Mouse (Mus musculus) MEL (cell line): Measurements from ENCODE around the gene Rnf6. TPM values are rescaled to one million over a fixed set of nuclear protein-coding genes. Genes with fewer than 3 reads are reported as not detected.

Source experiments
- DNase-seq: peaks from one replicate; pipeline ENCODE4 v3.0.0; 2011; ENCODE audit warnings: low read depth, low spot score
- H3K27ac ChIP-seq: 2 replicates; pipeline ENCODE4 v1.5.1; 2012; ENCODE audit warnings: low read depth, mild to moderate bottlenecking, control low read depth, low read length, moderate library complexity; ENCODE audit not compliant: control insufficient read depth
- H3K27me3 ChIP-seq, 2 experiments: fragments of 150-350 bp in 1 of 2; sonication (generic) in 1 of 2; 2 replicates each; pipeline ENCODE4 v1.6.1; 2012; ENCODE audit warnings: low read length in 2 of 2, mild to moderate bottlenecking in 2 of 2, improper control_type of control experiment in 1 of 2, moderate library complexity in 1 of 2; ENCODE audit not compliant: insufficient read depth in 2 of 2, control insufficient read depth in 1 of 2
- H3K36me3 ChIP-seq, 2 experiments: 2 replicates each; pipeline ENCODE4 v1.6.1; 2012 to 2014; ENCODE audit warnings: low read length in 2 of 2, improper control_type of control experiment in 1 of 2, inconsistent platforms in 1 of 2, mild to moderate bottlenecking in 1 of 2; ENCODE audit not compliant: insufficient read depth in 2 of 2, control insufficient read depth in 1 of 2
- H3K4me1 ChIP-seq, 2 experiments: fragments of 150-350 bp in 1 of 2; sonication (generic) in 1 of 2; 2 replicates each; pipeline ENCODE4 v1.6.1; 2012; ENCODE audit warnings: low read length in 2 of 2, improper control_type of control experiment in 1 of 2, mild to moderate bottlenecking in 1 of 2; ENCODE audit not compliant: insufficient read depth in 2 of 2, control insufficient read depth in 1 of 2
- H3K4me3 ChIP-seq, 2 experiments: fragments of 150-350 bp in 1 of 2; sonication (generic) in 1 of 2; 2 replicates each; pipeline ENCODE4 v1.5.1; 2012; ENCODE audit warnings: low read depth in 2 of 2, low read length in 2 of 2, mild to moderate bottlenecking in 2 of 2, moderate library complexity in 2 of 2, control low read depth in 1 of 2, improper control_type of control experiment in 1 of 2; ENCODE audit not compliant: control insufficient read depth in 1 of 2, insufficient read depth in 1 of 2
- H3K79me2 ChIP-seq: 2 replicates; pipeline ENCODE4 v1.6.1; 2012; ENCODE audit warnings: mild to moderate bottlenecking, low read length, moderate library complexity; ENCODE audit not compliant: control insufficient read depth, poor library complexity, insufficient read depth
- H3K9ac ChIP-seq: 2 replicates; pipeline ENCODE4 v1.6.1; 2012; ENCODE audit warnings: low read depth, mild to moderate bottlenecking, control low read depth, low read length, moderate library complexity; ENCODE audit not compliant: control insufficient read depth, poor library complexity, severe bottlenecking
- H3K9me3 ChIP-seq: fragments of 150-350 bp; sonication (generic); replicated peaks from 2 replicates; pipeline ENCODE4 v1.6.1; 2012; ENCODE audit warnings: mild to moderate bottlenecking, low read length, improper control_type of control experiment, moderate library complexity; ENCODE audit not compliant: insufficient read depth
- BHLHE40 ChIP-seq: IDR thresholded peaks from 2 replicates; pipeline ENCODE4 v1.6.1; 2012; ENCODE audit warnings: low read depth, mild to moderate bottlenecking, inconsistent platforms, low read length, improper control_type of control experiment, borderline replicate concordance
- CHD1 ChIP-seq: IDR thresholded peaks from 2 replicates; pipeline ENCODE4 v1.6.1; 2012; ENCODE audit warnings: low read depth, mild to moderate bottlenecking, inconsistent platforms, low read length, improper control_type of control experiment
- CHD2 ChIP-seq: IDR thresholded peaks from 2 replicates; pipeline ENCODE4 v1.6.1; 2011; ENCODE audit warnings: low read length, improper control_type of control experiment
- CTCF ChIP-seq, 3 experiments: IDR thresholded peaks in 2 of 3; conservative IDR thresholded peaks in 1 of 3; 2 replicates each; pipeline ENCODE4 v1.5.1; 2011 to 2012; ENCODE audit warnings: low read length in 3 of 3, low read depth in 2 of 3, mild to moderate bottlenecking in 2 of 3, improper control_type of control experiment in 1 of 3, inconsistent platforms in 1 of 3, mixed read lengths in 1 of 3, moderate library complexity in 1 of 3; ENCODE audit not compliant: control insufficient read depth in 1 of 3, insufficient read depth in 1 of 3, poor library complexity in 1 of 3, severe bottlenecking in 1 of 3
- E2F4 ChIP-seq: IDR thresholded peaks from 2 replicates; pipeline ENCODE4 v1.6.1; 2011; ENCODE audit warnings: low read depth, low read length, improper control_type of control experiment, borderline replicate concordance
- ELF1 ChIP-seq: IDR thresholded peaks from 2 replicates; pipeline ENCODE4 v1.6.1; 2014; ENCODE audit warnings: low read depth, mild to moderate bottlenecking, inconsistent platforms, low read length, improper control_type of control experiment, moderate library complexity
- EP300 ChIP-seq, 2 experiments: IDR thresholded peaks; 2 replicates each; pipeline ENCODE4 v1.6.1; 2011; ENCODE audit warnings: improper control_type of control experiment in 2 of 2, low read length in 2 of 2, low read depth in 1 of 2, mild to moderate bottlenecking in 1 of 2
- ETS1 ChIP-seq: IDR thresholded peaks from 2 replicates; pipeline ENCODE4 v1.6.1; 2012; ENCODE audit warnings: low read depth, mild to moderate bottlenecking, inconsistent platforms, low read length, improper control_type of control experiment, moderate library complexity
- GABPA ChIP-seq: IDR thresholded peaks from 2 replicates; pipeline ENCODE4 v1.6.1; 2012; ENCODE audit warnings: low read depth, mild to moderate bottlenecking, inconsistent platforms, low read length, improper control_type of control experiment, moderate library complexity
- GATA1 ChIP-seq: IDR thresholded peaks from 2 replicates; pipeline ENCODE4 v1.6.1; 2011; ENCODE audit warnings: low read depth, low read length, improper control_type of control experiment
- HCFC1 ChIP-seq: IDR thresholded peaks from 2 replicates; pipeline ENCODE4 v1.6.1; 2012; ENCODE audit warnings: low read depth, mild to moderate bottlenecking, inconsistent platforms, low read length, improper control_type of control experiment, moderate library complexity
- JUND ChIP-seq: IDR thresholded peaks from 2 replicates; pipeline ENCODE4 v1.6.1; 2011; ENCODE audit warnings: low read depth, mild to moderate bottlenecking, improper control_type of control experiment, low read length
- KAT2A ChIP-seq: conservative IDR thresholded peaks from 2 replicates; pipeline ENCODE4 v1.6.1; 2012; ENCODE audit warnings: low read depth, low read length, improper control_type of control experiment, inconsistent platforms
- MAFK ChIP-seq: IDR thresholded peaks from 2 replicates; pipeline ENCODE4 v1.6.1; 2011; ENCODE audit warnings: low read depth, mild to moderate bottlenecking, low read length, improper control_type of control experiment, borderline replicate concordance
- MAX ChIP-seq: IDR thresholded peaks from 2 replicates; pipeline ENCODE4 v1.6.1; 2011; ENCODE audit warnings: low read length, improper control_type of control experiment
- MAZ ChIP-seq: IDR thresholded peaks from 2 replicates; pipeline ENCODE4 v1.6.1; 2012; ENCODE audit warnings: low read depth, mild to moderate bottlenecking, inconsistent platforms, low read length, improper control_type of control experiment
- MEF2A ChIP-seq: IDR thresholded peaks from 2 replicates; pipeline ENCODE4 v1.6.1; 2014; ENCODE audit warnings: low read depth, mild to moderate bottlenecking, inconsistent platforms, low read length, improper control_type of control experiment; ENCODE audit not compliant: poor library complexity, insufficient replicate concordance, severe bottlenecking; ENCODE audit errors: extremely low read depth
- MXI1 ChIP-seq: IDR thresholded peaks from 2 replicates; pipeline ENCODE4 v1.6.1; 2011; ENCODE audit warnings: mild to moderate bottlenecking, low read depth, low read length, improper control_type of control experiment
- MYB ChIP-seq: IDR thresholded peaks from 2 replicates; pipeline ENCODE4 v1.6.1; 2011; ENCODE audit warnings: mild to moderate bottlenecking, low read depth, low read length, improper control_type of control experiment
- MYC ChIP-seq: IDR thresholded peaks from 2 replicates; pipeline ENCODE4 v1.6.1; 2011; ENCODE audit warnings: low read depth, mild to moderate bottlenecking, low read length, improper control_type of control experiment, moderate library complexity
- NELFE ChIP-seq: IDR thresholded peaks from 2 replicates; pipeline ENCODE4 v1.6.1; 2011; ENCODE audit warnings: low read depth, low read length, improper control_type of control experiment
- NRF1 ChIP-seq: IDR thresholded peaks from 2 replicates; pipeline ENCODE4 v1.6.1; 2014; ENCODE audit warnings: low read depth, mild to moderate bottlenecking, inconsistent platforms, low read length, improper control_type of control experiment, moderate library complexity; ENCODE audit not compliant: poor library complexity, insufficient read depth, severe bottlenecking
- POLR2A ChIP-seq, 2 experiments: IDR thresholded peaks; 2 replicates each; pipeline ENCODE4 v1.6.1; 2011 to 2012; ENCODE audit warnings: low read length in 2 of 2, mild to moderate bottlenecking in 2 of 2, control low read depth in 1 of 2, improper control_type of control experiment in 1 of 2, low read depth in 1 of 2, moderate library complexity in 1 of 2; ENCODE audit not compliant: control insufficient read depth in 1 of 2, insufficient read depth in 1 of 2, poor library complexity in 1 of 2
- POLR2AphosphoS2 ChIP-seq: IDR thresholded peaks from 2 replicates; pipeline ENCODE4 v1.6.1; 2011; ENCODE audit warnings: low read length, improper control_type of control experiment
- POLR2AphosphoS5 ChIP-seq: IDR thresholded peaks from 2 replicates; pipeline ENCODE4 v1.6.1; 2012; ENCODE audit warnings: low read depth, borderline replicate concordance, mild to moderate bottlenecking, inconsistent platforms, low read length, moderate library complexity, mixed read lengths
- RAD21 ChIP-seq: IDR thresholded peaks from 2 replicates; pipeline ENCODE4 v1.6.1; 2011; ENCODE audit warnings: mild to moderate bottlenecking, low read depth, low read length, improper control_type of control experiment
- RCOR1 ChIP-seq: IDR thresholded peaks from 2 replicates; pipeline ENCODE4 v1.6.1; 2012; ENCODE audit warnings: low read depth, mild to moderate bottlenecking, inconsistent platforms, low read length, improper control_type of control experiment
- SIN3A ChIP-seq: IDR thresholded peaks from 2 replicates; pipeline ENCODE4 v1.6.1; 2012; ENCODE audit warnings: low read length, improper control_type of control experiment, inconsistent platforms
- SMC3 ChIP-seq: IDR thresholded peaks from 2 replicates; pipeline ENCODE4 v1.6.1; 2011; ENCODE audit warnings: low read depth, low read length, improper control_type of control experiment
- TAL1 ChIP-seq: IDR thresholded peaks from 2 replicates; pipeline ENCODE4 v1.6.1; 2012; ENCODE audit warnings: mild to moderate bottlenecking, inconsistent platforms, low read length, moderate library complexity, mixed read lengths
- TBP ChIP-seq: IDR thresholded peaks from 2 replicates; pipeline ENCODE4 v1.8.0; 2011; ENCODE audit warnings: low read depth, low read length, improper control_type of control experiment
- TCF12 ChIP-seq: IDR thresholded peaks from 2 replicates; pipeline ENCODE4 v1.6.1; 2014; ENCODE audit warnings: low read depth, mild to moderate bottlenecking, inconsistent platforms, low read length, improper control_type of control experiment, moderate library complexity
- UBTF ChIP-seq: IDR thresholded peaks from 2 replicates; pipeline ENCODE4 v1.6.1; 2012; ENCODE audit warnings: low read depth, mild to moderate bottlenecking, inconsistent platforms, low read length, improper control_type of control experiment, moderate library complexity, borderline replicate concordance; ENCODE audit not compliant: insufficient read depth
- USF1 ChIP-seq: IDR thresholded peaks from 2 replicates; pipeline ENCODE4 v1.6.1; 2014; ENCODE audit warnings: low read depth, mild to moderate bottlenecking, inconsistent platforms, low read length, improper control_type of control experiment, moderate library complexity
- ZC3H11A ChIP-seq: IDR thresholded peaks from 2 replicates; pipeline ENCODE4 v1.6.1; 2012; ENCODE audit warnings: low read depth, mild to moderate bottlenecking, inconsistent platforms, low read length, improper control_type of control experiment
- ZKSCAN1 ChIP-seq: IDR thresholded peaks from 2 replicates; pipeline ENCODE4 v1.6.1; 2012; ENCODE audit warnings: low read depth, mild to moderate bottlenecking, inconsistent platforms, low read length, improper control_type of control experiment, moderate library complexity
- ZMIZ1 ChIP-seq: IDR thresholded peaks from 2 replicates; pipeline ENCODE4 v1.6.1; 2012; ENCODE audit warnings: low read depth, mild to moderate bottlenecking, inconsistent platforms, low read length, improper control_type of control experiment, moderate library complexity
- ZNF384 ChIP-seq: IDR thresholded peaks from 2 replicates; pipeline ENCODE4 v1.6.1; 2012; ENCODE audit warnings: low read depth, mild to moderate bottlenecking, inconsistent platforms, low read length, improper control_type of control experiment
- polyA plus RNA-seq, 2 experiments: library from polyadenylated mRNA; stranded (reverse) in 1 of 2; unstranded in 1 of 2; fragments of >175 nt in 1 of 2; fragments of >200 nt in 1 of 2; gene quantifications; 2 replicates each; pipeline versions ENCODE4 v1.2.1 to v1.2.4; 2012; ENCODE audit warnings: low replicate concordance in 2 of 2, low read depth in 1 of 2; ENCODE audit not compliant: insufficient read length in 2 of 2, insufficient read depth in 1 of 2, missing spikeins in 1 of 2
- total RNA-seq: library from RNA; depleted of rRNA; stranded (reverse); fragments of 300-350 nt; gene quantifications from 2 replicates; pipeline ENCODE4 v1.2.3, GENCODE M21; 2012

The Rnf6 gene
- total and polyA plus RNA-seq, 3 experiments = 44.9 to 70.1 (median 57.3) TPM

GRCm38 (mm10) chr5:146234336-146234735 is 13.0 kb upstream of the Rnf6 start:
- no peak overlapping the region; the same call in 1 of the 2 replicates for H3K27ac ChIP-seq
- 0 out of 4 replicates have a peak overlapping the region, but pooled peaks of 1 of the 2 experiments have one; percentile 19 for H3K4me3 ChIP-seq
- peak; percentile 47 for DNase-seq
- H3K27me3 ChIP-seq = no peaks in the 10 kb centered on the region
- peaks cover 14 to 20% of the 10 kb centered on the region in 2 experiments for H3K4me1 ChIP-seq
- H3K9ac ChIP-seq = peak overlapping the region; percentile 37; the same call in 1 of the 2 replicates
- peaks cover 81% of the 10 kb centered on the region for H3K79me2 ChIP-seq
- peaks cover 20 to 41% of the 10 kb centered on the region in 2 experiments for H3K36me3 ChIP-seq
- H3K9me3 ChIP-seq = no peaks in the 10 kb centered on the region
- TF ChIP-seq MAZ = no peak
- no peak for TF ChIP-seq CHD1
- TF ChIP-seq HCFC1 = 0 out of 2 replicates have a peak, but pooled peaks have one; percentile 21
- TF ChIP-seq POLR2A (IDR thresholded peaks at IDR 0.05; ENCODE audit: control insufficient read depth in 1 of 2, insufficient read depth in 1 of 2, low read depth in 1 of 2, low read length in 2 of 2, poor library complexity in 1 of 2) = no peak
- TF ChIP-seq KAT2A = no peak
- no peak for TF ChIP-seq NRF1
- TF ChIP-seq ETS1 = peak; percentile 73
- no peak for TF ChIP-seq ZNF384
- no peak for TF ChIP-seq ELF1
- no peak for TF ChIP-seq TBP
- no peak for TF ChIP-seq ZKSCAN1
- TF ChIP-seq RAD21 = no peak
- no peak for TF ChIP-seq GABPA
- no peak for TF ChIP-seq MEF2A
- TF ChIP-seq GATA1 = peak; percentile 73
- no peak for TF ChIP-seq POLR2AphosphoS5
- peak; percentile 90 for TF ChIP-seq SIN3A
- no peak for TF ChIP-seq POLR2AphosphoS2
- 0 out of 2 replicates have a peak, but pooled peaks have one; percentile 13 for TF ChIP-seq TAL1
- no peak for TF ChIP-seq USF1
- no peak for TF ChIP-seq UBTF
- TF ChIP-seq CTCF (IDR thresholded peaks at IDR 0.05 in 2 of 3, conservative IDR thresholded peaks at IDR 0.05 in 1 of 3; ENCODE audit: control insufficient read depth in 1 of 3, insufficient read depth in 1 of 3, low read depth in 2 of 3, low read length in 3 of 3, poor library complexity in 1 of 3, severe bottlenecking in 1 of 3) = no peak
- TF ChIP-seq JUND = no peak
- TF ChIP-seq RCOR1 = no peak
- no peak for TF ChIP-seq ZC3H11A
- no peak for TF ChIP-seq ZMIZ1
- TF ChIP-seq TCF12 = peak; percentile 77
- no peak for TF ChIP-seq MYB
- peak; percentile 10; the same call in 1 of the 2 replicates for TF ChIP-seq BHLHE40
- TF ChIP-seq NELFE = no peak
- TF ChIP-seq CHD2 = no peak; the same call in 1 of the 2 replicates
- TF ChIP-seq MAX = 0 out of 2 replicates have a peak, but pooled peaks have one; percentile 44
- peak; percentile 93 for TF ChIP-seq MXI1
- no peak for TF ChIP-seq SMC3
- TF ChIP-seq MAFK = 0 out of 2 replicates have a peak, but pooled peaks have one; percentile 39
- no peak for TF ChIP-seq E2F4
- TF ChIP-seq MYC = peak; percentile 56; the same call in 1 of the 2 replicates
- peak; percentile 72 to 73; a peak in 3 of 4 replicates for TF ChIP-seq EP300 (IDR thresholded peaks at IDR 0.05; ENCODE audit: low read depth in 1 of 2, low read length in 2 of 2)
